Mouse (Mus musculus) CH12.LX (cell line): ENCODE results near the gene Cdk2ap2. TPM values are rescaled to one million over a fixed set of nuclear protein-coding genes. Genes with fewer than 3 reads are reported as not detected.
"Not testable (repeated sequence)": the region's sequence is repeated elsewhere in the genome, so short reads cannot be mapped to it uniquely, and the experiment has no call there.

Experiments used
- DNase-seq: peaks from one replicate; pipeline ENCODE4 v3.0.0-alpha.2; 2013; ENCODE audit errors: extremely low read depth
- H3K27ac ChIP-seq: 2 replicates; pipeline ENCODE4 v1.5.1; 2012; ENCODE audit warnings: low read depth, mild to moderate bottlenecking, control low read depth, moderate library complexity; ENCODE audit not compliant: insufficient read depth
- H3K27me3 ChIP-seq: replicated peaks from 2 replicates; pipeline ENCODE3; 2012; ENCODE audit warnings: inconsistent platforms
- H3K36me3 ChIP-seq, 2 experiments: replicated peaks in 1 of 2; 2 replicates each; pipeline versions ENCODE3 to v1.6.1; 2012; ENCODE audit warnings: inconsistent platforms in 1 of 2, low read length in 1 of 2, mild to moderate bottlenecking in 1 of 2, mixed read lengths in 1 of 2, moderate library complexity in 1 of 2; ENCODE audit not compliant: control insufficient read depth in 1 of 2, insufficient read depth in 1 of 2
- H3K4me1 ChIP-seq, 2 experiments: 2 replicates each; pipeline ENCODE4 v1.6.1; 2012; ENCODE audit warnings: inconsistent platforms in 1 of 2, moderate library complexity in 1 of 2; ENCODE audit not compliant: insufficient read depth in 2 of 2, control insufficient read depth in 1 of 2
- H3K4me2 ChIP-seq: 2 replicates; pipeline ENCODE4 v1.6.1; 2012; ENCODE audit warnings: low read depth, mild to moderate bottlenecking, control low read depth; ENCODE audit not compliant: poor library complexity, insufficient read depth, severe bottlenecking
- H3K4me3 ChIP-seq, 3 experiments: fragments of 150-350 bp in 1 of 3; sonication (generic) in 1 of 3; replicated peaks in 1 of 3; 2 replicates each; pipeline versions ENCODE3 to v1.5.1; 2011 to 2012; ENCODE audit warnings: low read depth in 2 of 3, low read length in 2 of 3, mild to moderate bottlenecking in 2 of 3, moderate library complexity in 2 of 3, control low read depth in 1 of 3, improper control_type of control experiment in 1 of 3, inconsistent platforms in 1 of 3, mixed read lengths in 1 of 3; ENCODE audit not compliant: poor library complexity in 1 of 3
- H3K79me2 ChIP-seq: replicated peaks from 2 replicates; pipeline ENCODE4 v1.6.1; 2012; ENCODE audit warnings: mild to moderate bottlenecking, moderate library complexity; ENCODE audit not compliant: control insufficient read depth, poor library complexity, insufficient read depth, severe bottlenecking; ENCODE audit errors: extremely low read depth
- H3K9ac ChIP-seq: 2 replicates; pipeline ENCODE4 v1.6.1; 2012; ENCODE audit warnings: low read depth, mild to moderate bottlenecking, control low read depth, moderate library complexity; ENCODE audit not compliant: insufficient read depth
- H3K9me3 ChIP-seq: replicated peaks from 2 replicates; pipeline ENCODE3; 2012; ENCODE audit warnings: low read length, inconsistent platforms, mixed read lengths
- BHLHE40 ChIP-seq: IDR thresholded peaks from 2 replicates; pipeline ENCODE4 v1.6.1; 2011; ENCODE audit warnings: mild to moderate bottlenecking, low read depth, low read length, improper control_type of control experiment
- CHD2 ChIP-seq: IDR thresholded peaks from 2 replicates; pipeline ENCODE4 v1.6.1; 2011; ENCODE audit warnings: low read length, improper control_type of control experiment
- CTCF ChIP-seq, 2 experiments: IDR thresholded peaks in 1 of 2; conservative IDR thresholded peaks in 1 of 2; 2 replicates each; pipeline ENCODE4 v1.5.1; 2011 to 2012; ENCODE audit warnings: low read depth in 2 of 2, low read length in 2 of 2, improper control_type of control experiment in 1 of 2, inconsistent platforms in 1 of 2, mild to moderate bottlenecking in 1 of 2, moderate library complexity in 1 of 2
- EP300 ChIP-seq: IDR thresholded peaks from 2 replicates; pipeline ENCODE4 v1.6.1; 2011; ENCODE audit warnings: low read length, improper control_type of control experiment
- MAX ChIP-seq: IDR thresholded peaks from 2 replicates; pipeline ENCODE4 v1.6.1; 2011; ENCODE audit warnings: low read length, improper control_type of control experiment
- MYC ChIP-seq: IDR thresholded peaks from 2 replicates; pipeline ENCODE4 v1.6.1; 2011; ENCODE audit warnings: low read depth, mild to moderate bottlenecking, improper control_type of control experiment, low read length
- PAX5 ChIP-seq: IDR thresholded peaks from 2 replicates; pipeline ENCODE4 v1.6.1; 2012; ENCODE audit warnings: low read length, inconsistent platforms, mixed read lengths
- POLR2A ChIP-seq: IDR thresholded peaks from 2 replicates; pipeline ENCODE4 v1.6.1; 2011; ENCODE audit warnings: low read depth, mild to moderate bottlenecking, improper control_type of control experiment, low read length
- RAD21 ChIP-seq: IDR thresholded peaks from 2 replicates; pipeline ENCODE4 v1.6.1; 2011; ENCODE audit warnings: low read depth, mild to moderate bottlenecking, low read length, improper control_type of control experiment, moderate library complexity
- SIN3A ChIP-seq: IDR thresholded peaks from 2 replicates; pipeline ENCODE4 v1.6.1; 2012; ENCODE audit warnings: low read length, improper control_type of control experiment, inconsistent platforms
- SMC3 ChIP-seq: IDR thresholded peaks from 2 replicates; pipeline ENCODE4 v1.6.1; 2011; ENCODE audit warnings: low read depth, low read length, improper control_type of control experiment
- TBP ChIP-seq: conservative IDR thresholded peaks from 2 replicates; pipeline ENCODE4 v1.6.1; 2011; ENCODE audit warnings: low read depth, low read length, improper control_type of control experiment
- ZC3H11A ChIP-seq: IDR thresholded peaks from 2 replicates; pipeline ENCODE4 v1.6.1; 2012; ENCODE audit warnings: low read depth, mild to moderate bottlenecking, inconsistent platforms, low read length, improper control_type of control experiment
- ZNF384 ChIP-seq: IDR thresholded peaks from 2 replicates; pipeline ENCODE4 v1.6.1; 2012; ENCODE audit warnings: low read depth, low read length, improper control_type of control experiment, inconsistent platforms
- dilution Hi-C: fragments of 300-500 bp; cut with MboI; formaldehyde crosslinking; loops from 2 replicates; pipeline ENCODE4 v1.14.3; 2020; ENCODE audit warnings: low sequenced_read_pairs; ENCODE audit not compliant: extremely low pct_unique_long_range_greater_than_20kb, extremely low pct_ligation_motif_present
- in situ Hi-C: fragments of 300-500 bp; cut with MboI; formaldehyde crosslinking; loops from 3 replicates; pipeline ENCODE4 v1.14.3; 2019; ENCODE audit warnings: low sequenced_read_pairs, low pct_ligation_motif_present, low pct_unique_long_range_greater_than_20kb, mixed read lengths
- polyA plus RNA-seq: library from polyadenylated mRNA; unstranded; fragments of >175 nt; gene quantifications from 2 replicates; pipeline ENCODE4 v1.2.1, GENCODE M21; 2012; ENCODE audit warnings: low read depth; ENCODE audit not compliant: insufficient read length
- total RNA-seq, 2 experiments: library from RNA; depleted of rRNA; stranded (reverse); fragments of 300-350 nt in 1 of 2; fragments of >200 nt in 1 of 2; gene quantifications; 2 replicates each; pipeline ENCODE4 v1.2.3; 2012 to 2014

Gene Cdk2ap2
- total and polyA plus RNA-seq, 3 experiments = 63.4 to 69.5 (median 67.1) TPM

DNA sequence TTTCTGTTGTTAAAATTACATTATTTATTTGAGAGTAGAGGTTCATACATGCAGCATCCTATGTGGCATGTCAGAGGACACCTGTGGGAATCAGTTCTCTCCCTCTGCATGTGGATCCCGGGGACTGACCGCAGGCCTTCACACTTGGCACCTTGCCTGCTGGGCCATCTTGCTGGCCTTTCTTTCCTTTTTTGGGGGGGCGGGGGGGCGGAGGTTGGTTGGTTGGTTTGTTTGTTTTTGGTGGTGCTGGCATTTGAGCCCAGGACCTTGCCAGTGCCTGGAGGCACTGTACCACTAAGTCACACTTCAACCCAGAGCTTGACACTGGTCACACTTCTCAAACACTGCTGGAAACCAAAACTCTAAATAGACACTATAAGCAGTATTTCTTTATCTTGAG is 37.4 kb downstream of the Cdk2ap2 start:
- Histone ChIP-seq H3K79me2 (peaks cover 3% of the 10 kb centered on the region; the same call in 1 of the 2 replicates), H3K4me2 (no peak overlapping the region), H3K36me3 (peaks cover 24 to 59% of the 10 kb centered on the region in 2 experiments), H3K27ac (peak overlapping the region; percentile 97), H3K9me3 (no peaks in the 10 kb centered on the region), H3K27me3 (no peaks in the 10 kb centered on the region), H3K9ac (peak overlapping the region; percentile 65), H3K4me3 (no peak overlapping the region), H3K4me1 (peaks cover 36 to 90% of the 10 kb centered on the region in 2 experiments)
- in situ Hi-C loops = no loop called here
- TF ChIP-seq PAX5 (no peak), CHD2 (no peak), BHLHE40 (no peak), ZC3H11A (no peak), SIN3A (peak; percentile 9; the same call in 1 of the 2 replicates)
- DNase-seq = no peak
- dilution Hi-C loops = no loop called here

DNA sequence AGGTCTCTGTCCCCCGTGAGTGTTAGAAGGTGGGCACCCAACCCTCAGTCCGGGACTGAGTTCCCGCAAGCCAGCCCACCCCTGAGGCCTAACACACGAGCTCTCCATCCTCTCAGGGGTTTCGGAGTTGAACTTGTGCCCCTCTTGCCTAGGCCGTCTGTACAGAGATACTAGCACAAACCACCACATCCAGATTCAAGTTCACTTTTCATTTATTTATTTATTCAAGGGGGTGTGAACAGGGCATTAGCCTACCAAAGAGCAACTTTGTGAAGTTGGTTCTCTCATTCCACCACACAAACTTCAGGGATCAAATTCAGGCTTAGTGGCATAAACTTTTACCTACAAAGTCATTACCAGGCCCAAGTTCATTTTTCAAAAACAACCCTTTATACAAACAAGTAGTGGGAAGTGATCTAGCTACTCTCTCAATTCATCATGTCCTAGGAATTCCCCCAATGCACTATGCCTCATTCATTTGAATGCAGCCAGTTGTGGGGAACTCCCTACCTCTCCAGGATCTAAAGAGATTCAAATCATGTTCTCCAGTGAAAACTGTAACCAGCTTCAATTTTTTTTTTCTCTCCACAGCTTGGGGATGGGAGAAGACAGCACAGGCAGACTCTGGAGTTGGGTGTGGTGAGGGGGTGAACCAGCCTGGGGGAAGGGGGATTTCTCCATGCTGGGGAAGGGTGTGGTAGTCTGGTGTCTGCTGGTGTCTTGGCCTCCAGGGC is 38.4 kb downstream of the Cdk2ap2 start:
- Histone ChIP-seq H3K4me2 (peak overlapping the region; percentile 30), H3K27ac (peak overlapping the region; percentile 99), H3K4me1 (peaks cover 36 to 90% of the 10 kb centered on the region in 2 experiments), H3K36me3 (peaks cover 22 to 59% of the 10 kb centered on the region in 2 experiments), H3K9ac (peak overlapping the region; percentile 82), H3K4me3 (peak overlapping the region; percentile 37 to 54 (median 41))
- TF ChIP-seq ZNF384 (peak; percentile 82), EP300 (peak; percentile 17)
- H3K79me2 ChIP-seq, H3K9me3 ChIP-seq, H3K27me3 ChIP-seq, in situ Hi-C loops, dilution Hi-C loops: not testable (repeated sequence)
- peak; percentile 38 for DNase-seq

DNA sequence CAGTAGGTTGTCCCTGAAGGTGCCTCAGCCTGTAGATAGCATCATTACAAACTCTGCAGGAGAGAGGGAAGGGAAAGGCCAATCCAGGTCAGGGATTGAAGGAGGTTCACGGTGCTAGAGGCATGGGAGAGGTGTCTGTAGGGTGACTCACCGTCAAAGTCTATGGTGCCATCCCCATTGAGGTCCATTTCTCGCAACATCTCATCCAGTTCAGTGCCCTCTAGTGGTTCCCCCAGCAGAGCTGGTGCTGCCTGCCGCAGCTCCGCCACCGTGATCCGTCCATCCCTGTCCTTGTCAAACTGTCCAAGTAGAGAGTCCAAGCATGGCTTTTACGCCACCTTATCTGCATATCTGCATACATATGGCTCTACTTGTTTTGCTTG is 39.0 kb downstream of the Cdk2ap2 start:
- H3K4me3 ChIP-seq = peak overlapping the region; percentile 37 to 54 (median 41)

More for the DNA sequence above, 39.0 kb downstream of the Cdk2ap2 start:
- H3K79me2 ChIP-seq, in situ Hi-C loops, H3K9me3 ChIP-seq, dilution Hi-C loops, H3K27me3 ChIP-seq: not testable (repeated sequence)
- peak; percentile 12; the same call in 1 of the 2 replicates for TF ChIP-seq MYC
- TF ChIP-seq POLR2A = peak; percentile 55; the same call in 1 of the 2 replicates
- TF ChIP-seq RAD21 = peak; percentile 12
- TF ChIP-seq SMC3 = peak; percentile 46
- peak; percentile 60 to 64 for TF ChIP-seq CTCF (conservative IDR thresholded peaks at IDR 0.05 in 1 of 2, IDR thresholded peaks at IDR 0.05 in 1 of 2; ENCODE audit: low read depth in 2 of 2, low read length in 2 of 2)
- 0 out of 2 replicates have a peak, but pooled peaks have one; percentile 12 for TF ChIP-seq MAX
- TF ChIP-seq TBP = peak; percentile 12; the same call in 1 of the 2 replicates
- Histone ChIP-seq H3K36me3 (peaks cover 21 to 59% of the 10 kb centered on the region in 2 experiments), H3K27ac (peak overlapping the region; percentile 99), H3K9ac (peak overlapping the region; percentile 82), H3K4me1 (peaks cover 36 to 91% of the 10 kb centered on the region in 2 experiments), H3K4me2 (peak overlapping the region; percentile 30)
- DNase-seq = peak; percentile 60
